Mouse (Mus musculus): ENCODE results near the gene Asna1. TPM values are rescaled to one million over a fixed set of nuclear protein-coding genes. Genes with fewer than 3 reads are reported as not detected.

The Asna1 gene
- polyA plus RNA-seq, 1 experiment from 2014 or later: 108 TPM

DNA sequence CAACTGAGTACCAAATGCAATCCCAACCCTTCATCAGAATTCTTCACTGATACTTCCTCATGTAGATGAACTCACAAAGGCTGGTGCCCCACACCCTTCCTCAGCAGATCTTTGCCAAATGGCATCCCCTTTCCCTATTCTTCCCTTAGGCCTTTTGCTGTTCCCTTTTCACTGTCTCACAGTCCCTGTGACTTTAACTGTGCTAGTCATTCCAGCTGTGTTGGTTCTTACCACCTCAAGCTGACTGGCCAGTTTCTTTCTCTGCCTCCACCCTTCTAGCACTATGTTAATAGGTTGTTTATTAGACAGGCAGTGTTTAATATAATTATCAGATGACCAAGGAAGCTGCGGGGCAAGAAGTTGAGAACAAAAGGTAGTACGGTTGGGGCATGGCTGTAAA is 56.4 kb downstream of the Asna1 start:
- Histone ChIP-seq H3K4me1 (peaks cover 25% of the 10 kb centered on the region), H3K27me3 (replicated peaks) (no peaks in the 10 kb centered on the region), H3K9me3 (no peaks in the 10 kb centered on the region), H3K4me3 (replicated peaks) (peak overlapping the region; percentile 71), H3K36me3 (peaks cover 11% of the 10 kb centered on the region), H3K9ac (peak overlapping the region; percentile 76; the same call in 1 of the 2 replicates), H3K4me2 (peak overlapping the region; percentile 84), H3K27ac (peak overlapping the region; percentile 95)
- 6% methylated on average over 2 of the region's 2 CpGs for WGBS
- ATAC-seq (ENCODE audit: insufficient read depth, low FRiP score, low read depth): no peak

Small RNAs within 50 kb of the gene (microRNA-seq; reads per million reads assigned to microRNA genes)
- gene Mir7070: 1.2 reads per million

Other genes starting within 250 kb of the Asna1 start
- 28.7 and 29.3 TPM in 2 replicates for gene Nfix, start 224.9 kb downstream of the Asna1 start, polyA plus RNA-seq (2015; fragmentation: Nextera tagmentation; extraction: Ambion mirVana)
- gene Dand5, start 202.5 kb downstream of the Asna1 start, polyA plus RNA-seq (2015; fragmentation: Nextera tagmentation; extraction: Ambion mirVana): 6.3 and 6.9 TPM in 2 replicates
- 52.7 and 54.5 TPM in 2 replicates for gene Gadd45gip1, start 193.8 kb downstream of the Asna1 start, polyA plus RNA-seq (2015; fragmentation: Nextera tagmentation; extraction: Ambion mirVana)
- 115 and 130 TPM in 2 replicates for gene Rad23a, start 184.6 kb downstream of the Asna1 start, polyA plus RNA-seq (2015; fragmentation: Nextera tagmentation; extraction: Ambion mirVana)
- 938 and 1,051 TPM in 2 replicates for gene Calr, start 178.3 kb downstream of the Asna1 start, polyA plus RNA-seq (2015; fragmentation: Nextera tagmentation; extraction: Ambion mirVana)
- gene Farsa, start 168.3 kb downstream of the Asna1 start, polyA plus RNA-seq (2015; fragmentation: Nextera tagmentation; extraction: Ambion mirVana): 89.5 and 90.1 TPM in 2 replicates
- gene Syce2, start 153.2 kb downstream of the Asna1 start, polyA plus RNA-seq (2015; fragmentation: Nextera tagmentation; extraction: Ambion mirVana): 56.1 and 63.7 TPM in 2 replicates
- gene Gcdh, start 131.4 kb downstream of the Asna1 start, polyA plus RNA-seq (2015; fragmentation: Nextera tagmentation; extraction: Ambion mirVana): 42.6 and 45.9 TPM in 2 replicates
- 14.8 and 39.3 TPM in 2 replicates for gene Klf1, start 123.4 kb downstream of the Asna1 start, polyA plus RNA-seq (2015; fragmentation: Nextera tagmentation; extraction: Ambion mirVana)
- gene Dnase2a, start 116.7 kb downstream of the Asna1 start, polyA plus RNA-seq (2015; fragmentation: Nextera tagmentation; extraction: Ambion mirVana): 12.3 and 14.2 TPM in 2 replicates
- 1.9 and 2.2 TPM in 2 replicates for gene Mast1, start 87.9 kb downstream of the Asna1 start, polyA plus RNA-seq (2015; fragmentation: Nextera tagmentation; extraction: Ambion mirVana)
- 0.28 and 0.64 TPM in 2 replicates for gene Rtbdn, start 78.3 kb downstream of the Asna1 start, polyA plus RNA-seq (2015; fragmentation: Nextera tagmentation; extraction: Ambion mirVana)
- not detected in 2 replicates for gene Gm49661, start 55.8 kb downstream of the Asna1 start, polyA plus RNA-seq (2015; fragmentation: Nextera tagmentation; extraction: Ambion mirVana)
- 637 and 677 TPM in 2 replicates for gene Prdx2, start 55.7 kb downstream of the Asna1 start, polyA plus RNA-seq (2015; fragmentation: Nextera tagmentation; extraction: Ambion mirVana)
- gene Rnaseh2a, start 55.5 kb downstream of the Asna1 start, polyA plus RNA-seq (2015; fragmentation: Nextera tagmentation; extraction: Ambion mirVana): 112 and 113 TPM in 2 replicates
- gene Junb, start 46.6 kb downstream of the Asna1 start, polyA plus RNA-seq (2015; fragmentation: Nextera tagmentation; extraction: Ambion mirVana): 33.4 and 49.6 TPM in 2 replicates
- 46.3 and 51.1 TPM in 2 replicates for gene Hook2, start 34.7 kb downstream of the Asna1 start, polyA plus RNA-seq (2015; fragmentation: Nextera tagmentation; extraction: Ambion mirVana)
- gene Best2, start 10.8 kb downstream of the Asna1 start, polyA plus RNA-seq (2015; fragmentation: Nextera tagmentation; extraction: Ambion mirVana): 0.23 and 0.49 TPM in 2 replicates
- 104 and 132 TPM in 2 replicates for gene Trir, start 1.5 kb upstream of the Asna1 start, polyA plus RNA-seq (2015; fragmentation: Nextera tagmentation; extraction: Ambion mirVana)
- 26.9 and 31.9 TPM in 2 replicates for gene Tnpo2, start 11.6 kb upstream of the Asna1 start, polyA plus RNA-seq (2015; fragmentation: Nextera tagmentation; extraction: Ambion mirVana)
- gene Fbxw9, start 34.8 kb upstream of the Asna1 start, polyA plus RNA-seq (2015; fragmentation: Nextera tagmentation; extraction: Ambion mirVana): 29.0 and 29.4 TPM in 2 replicates
- gene Gm5741, start 42.7 kb upstream of the Asna1 start, polyA plus RNA-seq (2015; fragmentation: Nextera tagmentation; extraction: Ambion mirVana): 0.70 and 0.86 TPM in 2 replicates
- 50.6 and 60.0 TPM in 2 replicates for gene Dhps, start 46.5 kb upstream of the Asna1 start, polyA plus RNA-seq (2015; fragmentation: Nextera tagmentation; extraction: Ambion mirVana)
- 131 and 142 TPM in 2 replicates for gene Wdr83os, start 55.5 kb upstream of the Asna1 start, polyA plus RNA-seq (2015; fragmentation: Nextera tagmentation; extraction: Ambion mirVana)
- gene Wdr83, start 56.0 kb upstream of the Asna1 start, polyA plus RNA-seq (2015; fragmentation: Nextera tagmentation; extraction: Ambion mirVana): 40.6 and 41.1 TPM in 2 replicates
- gene Man2b1, start 58.0 kb upstream of the Asna1 start, polyA plus RNA-seq (2015; fragmentation: Nextera tagmentation; extraction: Ambion mirVana): 45.1 and 55.7 TPM in 2 replicates
- 2.6 and 2.7 TPM in 2 replicates for gene Zfp791, start 97.8 kb upstream of the Asna1 start, polyA plus RNA-seq (2015; fragmentation: Nextera tagmentation; extraction: Ambion mirVana)
- gene Cks1brt, start 126.6 kb upstream of the Asna1 start, polyA plus RNA-seq (2015; fragmentation: Nextera tagmentation; extraction: Ambion mirVana): not detected in 2 replicates
- not detected in 2 replicates for gene Olfr371, start 200.7 kb upstream of the Asna1 start, polyA plus RNA-seq (2015; fragmentation: Nextera tagmentation; extraction: Ambion mirVana)

Data from stomach, embryonic 15.5 days (tissue).